Mouse (Mus musculus) right cerebral cortex, postnatal 14 days (tissue): ENCODE results near the gene Ttc34.

Source experiments
- DNase-seq: peaks from one replicate; pipeline ENCODE4 v3.0.0; 2022

The Ttc34 gene

GRCm38 (mm10) chr4:154857366-154858240 lies 20.3 kb downstream of the Ttc34 start:
- no peak for DNase-seq

- DNase-seq: no peak
These were observed 21.3 kb downstream of the Ttc34 start for GRCm38 (mm10) chr4:154858601-154859000.

GRCm38 (mm10) chr4:154861967-154862366 lies 24.7 kb downstream of the Ttc34 start:
- DNase-seq: no peak

- no peak for DNase-seq
These were observed 26.2 kb downstream of the Ttc34 start for GRCm38 (mm10) chr4:154863436-154863935.

GRCm38 (mm10) chr4:154864271-154864771 lies 27.1 kb downstream of the Ttc34 start:
- DNase-seq: peak; percentile 93

- DNase-seq: no peak
These were observed 27.9 kb downstream of the Ttc34 start for GRCm38 (mm10) chr4:154864961-154865760.

- no peak for DNase-seq
These were observed 29.1 kb downstream of the Ttc34 start for GRCm38 (mm10) chr4:154866391-154866790.

- no peak for DNase-seq
These were observed 30.0 kb downstream of the Ttc34 start for GRCm38 (mm10) chr4:154867257-154867656.

- DNase-seq: no peak
These were observed 32.2 kb downstream of the Ttc34 start, which contains the start of gene Mmel1 for GRCm38 (mm10) chr4:154869440-154869839. Gene Mmel1, plus strand, starts transcription at chr4:154869585.

GRCm38 (mm10) chr4:154870721-154871120 lies 33.5 kb downstream of the Ttc34 start:
- DNase-seq: peak; percentile 1

GRCm38 (mm10) chr4:154871757-154872251 lies 34.5 kb downstream of the Ttc34 start:
- no peak for DNase-seq

GRCm38 (mm10) chr4:154873186-154873585 lies 35.9 kb downstream of the Ttc34 start:
- DNase-seq: no peak

- peak; percentile 98 for DNase-seq
These were observed 40.7 kb downstream of the Ttc34 start for GRCm38 (mm10) chr4:154877864-154878548.

GRCm38 (mm10) chr4:154880730-154881129 lies 43.5 kb downstream of the Ttc34 start:
- no peak for DNase-seq

GRCm38 (mm10) chr4:154882014-154882659 lies 44.9 kb downstream of the Ttc34 start:
- DNase-seq: no peak

GRCm38 (mm10) chr4:154885416-154885815 lies 48.2 kb downstream of the Ttc34 start:
- no peak for DNase-seq

- DNase-seq: no peak
These were observed 49.8 kb downstream of the Ttc34 start for GRCm38 (mm10) chr4:154886876-154887592.

- DNase-seq: no peak
These were observed 50.5 kb downstream of the Ttc34 start for GRCm38 (mm10) chr4:154887593-154888250.

GRCm38 (mm10) chr4:154890887-154891286 lies 53.6 kb downstream of the Ttc34 start:
- DNase-seq: no peak

- DNase-seq: no peak
These were observed 58.3 kb downstream of the Ttc34 start for GRCm38 (mm10) chr4:154895549-154895948.
